Mouse (Mus musculus) lung, adult 2 months (tissue): ENCODE data around the gene Cckar.

ENCODE experiments used
- CTCF ChIP-seq: fragments of 200-500 bp; IDR thresholded peaks from 2 replicates; pipeline ENCODE4 v1.5.1; 2011; ENCODE audit warnings: mild to moderate bottlenecking, low read length, control low read depth; ENCODE audit not compliant: insufficient read depth
- POLR2A ChIP-seq: fragments of 200-500 bp; IDR thresholded peaks from 2 replicates; pipeline ENCODE4 v1.6.1; 2011; ENCODE audit warnings: low read depth, mild to moderate bottlenecking, control low read depth, low read length, borderline replicate concordance; ENCODE audit errors: extremely low read depth

DNA sequence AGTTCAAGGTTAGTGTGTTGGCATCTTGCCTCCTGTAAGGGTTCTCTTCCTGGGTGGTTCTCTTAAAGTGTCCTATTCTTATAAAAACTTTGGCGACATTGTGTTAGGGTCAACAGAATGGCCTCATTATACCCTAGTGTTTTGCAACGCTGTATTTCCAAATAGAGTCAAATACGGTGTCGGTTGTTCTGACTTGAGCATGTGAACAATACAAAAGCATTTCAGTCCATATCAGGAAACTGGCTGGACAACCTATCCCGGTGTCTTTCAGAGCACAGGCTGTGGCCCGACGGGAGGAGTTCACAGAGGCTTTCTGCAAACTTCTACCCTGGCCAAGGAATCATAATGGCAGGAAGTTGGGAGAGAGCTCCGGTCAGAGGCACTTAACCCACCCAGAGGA is 15.4 kb downstream of the Cckar start:
- TF ChIP-seq POLR2A, result no peak
- TF ChIP-seq CTCF, result no peak
